22 mouse cellular contexts compared by ENCODE assay signal in the genomic region with DNA sequence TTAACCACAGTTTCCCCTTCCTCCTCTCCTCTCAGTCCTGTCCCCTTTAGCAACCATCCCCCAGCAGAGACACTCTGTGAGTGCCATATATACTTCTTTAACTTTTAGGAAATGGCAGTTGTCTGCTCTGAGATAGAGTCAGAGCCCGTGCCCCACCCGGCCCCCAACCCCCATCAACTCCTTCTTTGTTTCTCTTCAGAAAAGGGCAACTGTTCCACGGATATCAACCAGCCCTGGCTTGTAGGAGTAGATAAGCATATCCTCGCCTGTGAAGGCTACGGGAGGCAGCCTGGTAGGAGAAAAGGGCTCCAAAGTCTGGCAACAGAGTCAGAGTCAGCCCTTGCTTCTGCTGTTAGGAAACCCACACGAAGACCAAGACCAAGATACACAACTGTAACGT.
"Had no signal": no experiment of that assay in that cellular context is flagged by ENCODE, and none has a peak within 500 bp of the region (broad histone marks: within the 10 kb centered on the region; RNA-seq: fewer than 3 reads in every experiment).

No protein-coding gene starts in this region.

- H3K36me3 ChIP-seq: kidney, embryonic 15.5 days; limb, embryonic 12.5 days; limb, embryonic 15.5 days; midbrain, embryonic 12.5 days; midbrain, embryonic 15.5 days; neural tube, embryonic 12.5 days; neural tube, embryonic 15.5 days; stomach, embryonic 15.5 days had no signal

- H3K4me3 ChIP-seq: kidney, embryonic 15.5 days; left cerebral cortex, adult 2 months; limb, embryonic 12.5 days; limb, embryonic 15.5 days; midbrain, embryonic 12.5 days; midbrain, embryonic 15.5 days; neural tube, embryonic 12.5 days; neural tube, embryonic 15.5 days; stomach, embryonic 15.5 days had no signal

- H3K9ac ChIP-seq: kidney, embryonic 15.5 days; limb, embryonic 12.5 days; limb, embryonic 15.5 days; lung, embryonic 14.5 days; midbrain, embryonic 12.5 days; midbrain, embryonic 15.5 days; neural tube, embryonic 12.5 days; neural tube, embryonic 15.5 days; stomach, embryonic 15.5 days had no signal

- H3K4me2 ChIP-seq: kidney, embryonic 15.5 days; limb, embryonic 12.5 days; limb, embryonic 15.5 days; lung, embryonic 14.5 days; midbrain, embryonic 12.5 days; midbrain, embryonic 15.5 days; neural tube, embryonic 12.5 days; neural tube, embryonic 15.5 days; stomach, embryonic 15.5 days had no signal

- H3K9me3 ChIP-seq: kidney, embryonic 15.5 days; limb, embryonic 12.5 days; limb, embryonic 15.5 days; midbrain, embryonic 12.5 days; midbrain, embryonic 15.5 days; neural tube, embryonic 12.5 days; neural tube, embryonic 15.5 days; stomach, embryonic 15.5 days had no signal

- H3K27me3 ChIP-seq: kidney, embryonic 15.5 days; midbrain, embryonic 12.5 days; midbrain, embryonic 15.5 days; neural tube, embryonic 12.5 days; stomach, embryonic 15.5 days had no signal

- ATAC-seq: lung, postnatal 0 days; midbrain, embryonic 15.5 days had no signal

- DNase-seq: kidney, adult 11 months; kidney, adult 8-10 months; kidney, postnatal 10 days; kidney, postnatal 36 days; layer of hippocampus, postnatal 36 days; left cerebral cortex, postnatal 4 days; lung, embryonic 14.5 days; right cerebral cortex, adult 18-20 months; right cerebral cortex, postnatal 25 days; spleen, adult 18-20 months; thymus, postnatal 25 days had no signal

- H3K27ac ChIP-seq: kidney, embryonic 15.5 days; left cerebral cortex, adult 2 months; limb, embryonic 12.5 days; limb, embryonic 15.5 days; macrophage; midbrain, embryonic 12.5 days; midbrain, embryonic 15.5 days; neural tube, embryonic 12.5 days; neural tube, embryonic 15.5 days; stomach, embryonic 15.5 days had no signal

- H3K4me1 ChIP-seq: limb, embryonic 12.5 days; limb, embryonic 15.5 days; midbrain, embryonic 12.5 days; midbrain, embryonic 15.5 days; neural tube, embryonic 12.5 days; neural tube, embryonic 15.5 days; stomach, embryonic 15.5 days had no signal
